Mouse (Mus musculus) cortical plate, adult 2 months (tissue): ENCODE measurements around the gene Chtop.

Experiments
- CTCF ChIP-seq: fragments of 200-500 bp; IDR thresholded peaks from 2 replicates; pipeline ENCODE4 v1.5.1; 2011; ENCODE audit warnings: mild to moderate bottlenecking, control low read depth, low read length; ENCODE audit not compliant: insufficient read depth; ENCODE audit errors: extremely low read depth
- POLR2A ChIP-seq: fragments of 200-500 bp; IDR thresholded peaks from 2 replicates; pipeline ENCODE4 v1.6.1; 2011; ENCODE audit warnings: mild to moderate bottlenecking, low read length, control low read depth; ENCODE audit not compliant: insufficient read depth; ENCODE audit errors: extremely low read depth

DNA sequence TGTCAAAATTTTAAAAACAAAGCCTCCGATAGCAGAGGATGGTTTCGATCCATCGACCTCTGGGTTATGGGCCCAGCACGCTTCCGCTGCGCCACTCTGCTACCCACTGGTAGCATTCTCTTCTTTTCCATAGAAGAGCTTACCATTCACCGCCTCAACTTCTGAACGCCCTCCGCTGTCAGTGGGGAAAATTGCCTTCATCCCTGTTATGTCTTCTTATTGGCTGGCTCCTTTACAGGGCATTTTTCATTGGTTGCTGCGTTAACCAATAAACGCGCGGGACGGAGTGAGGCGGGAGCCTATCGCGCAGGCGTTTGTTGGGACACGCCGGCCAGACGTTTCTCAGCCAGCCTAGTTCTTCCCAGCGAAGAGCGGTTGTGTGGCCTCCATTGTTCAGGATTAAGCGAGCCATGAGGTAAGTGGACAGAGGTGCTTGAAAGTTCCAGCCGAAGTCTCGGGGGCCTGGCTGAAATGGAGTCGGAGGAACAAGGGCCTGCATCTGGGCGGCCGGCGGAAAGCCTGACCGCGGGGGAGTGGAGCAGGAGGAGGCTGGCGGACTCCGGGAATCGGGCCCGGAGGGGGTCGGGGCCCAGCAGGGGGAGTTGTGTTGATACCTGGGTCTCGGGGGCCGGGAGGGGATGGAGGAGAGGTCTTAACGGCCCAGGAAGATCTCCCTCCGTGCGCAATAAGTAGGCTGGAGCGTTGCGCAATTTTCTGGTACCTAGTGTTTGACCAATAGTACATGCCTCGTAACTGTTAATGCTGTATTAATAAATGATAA, 33.3 kb downstream of the Chtop start, which contains the start of gene Ilf2:
- TF ChIP-seq CTCF (peak; percentile 55; the same call in 1 of the 2 replicates), POLR2A (peak; percentile 93)
